Mouse (Mus musculus) kidney, postnatal 4 days (tissue): ENCODE results near the gene Poldip2.

Experiments used
- DNase-seq, 2 experiments: peaks; one replicate each; pipeline ENCODE4 v3.0.0; 2021; ENCODE audit warnings: mixed read lengths in 2 of 2

Gene Poldip2

DNA sequence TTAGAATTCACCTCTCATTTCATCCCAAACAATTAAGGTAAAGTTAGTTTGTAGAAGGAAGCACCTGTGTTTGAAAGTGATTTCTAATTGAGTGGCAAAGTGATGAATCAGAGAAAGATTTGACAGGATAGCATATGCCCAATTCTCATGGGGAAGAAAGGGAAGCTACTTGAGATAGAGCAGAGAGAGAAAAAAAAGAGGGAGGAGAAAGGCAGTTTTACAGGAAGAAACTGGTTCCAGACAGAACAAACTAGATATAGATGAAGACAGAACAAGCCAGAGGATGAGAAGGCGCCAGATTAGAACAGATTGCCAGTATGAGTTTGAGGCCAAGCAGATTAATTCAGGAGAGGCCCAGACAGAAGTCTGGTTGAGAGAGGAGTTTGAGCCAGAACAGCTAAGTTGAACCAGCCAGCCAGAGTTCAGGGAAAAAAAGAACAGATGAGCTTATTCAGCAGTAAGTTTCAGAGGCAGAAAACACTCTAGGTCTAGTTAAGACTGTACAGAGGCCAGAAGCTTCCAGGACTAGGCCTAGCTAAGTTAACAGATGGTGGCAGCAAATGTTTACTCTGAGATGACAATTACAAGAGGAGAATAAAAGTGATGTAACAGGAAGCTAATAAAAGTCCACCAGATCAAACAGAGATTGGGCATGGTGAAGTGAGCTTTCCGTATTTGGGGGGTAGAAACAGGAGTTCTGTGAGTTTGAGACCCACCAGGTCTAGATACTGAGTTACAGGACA, 35.9 kb downstream of the Poldip2 start:
- DNase-seq: no peak

- DNase-seq: no peak
Observed at GRCm38 (mm10) chr11:78549491-78549987, 37.5 kb downstream of the Poldip2 start.

DNA sequence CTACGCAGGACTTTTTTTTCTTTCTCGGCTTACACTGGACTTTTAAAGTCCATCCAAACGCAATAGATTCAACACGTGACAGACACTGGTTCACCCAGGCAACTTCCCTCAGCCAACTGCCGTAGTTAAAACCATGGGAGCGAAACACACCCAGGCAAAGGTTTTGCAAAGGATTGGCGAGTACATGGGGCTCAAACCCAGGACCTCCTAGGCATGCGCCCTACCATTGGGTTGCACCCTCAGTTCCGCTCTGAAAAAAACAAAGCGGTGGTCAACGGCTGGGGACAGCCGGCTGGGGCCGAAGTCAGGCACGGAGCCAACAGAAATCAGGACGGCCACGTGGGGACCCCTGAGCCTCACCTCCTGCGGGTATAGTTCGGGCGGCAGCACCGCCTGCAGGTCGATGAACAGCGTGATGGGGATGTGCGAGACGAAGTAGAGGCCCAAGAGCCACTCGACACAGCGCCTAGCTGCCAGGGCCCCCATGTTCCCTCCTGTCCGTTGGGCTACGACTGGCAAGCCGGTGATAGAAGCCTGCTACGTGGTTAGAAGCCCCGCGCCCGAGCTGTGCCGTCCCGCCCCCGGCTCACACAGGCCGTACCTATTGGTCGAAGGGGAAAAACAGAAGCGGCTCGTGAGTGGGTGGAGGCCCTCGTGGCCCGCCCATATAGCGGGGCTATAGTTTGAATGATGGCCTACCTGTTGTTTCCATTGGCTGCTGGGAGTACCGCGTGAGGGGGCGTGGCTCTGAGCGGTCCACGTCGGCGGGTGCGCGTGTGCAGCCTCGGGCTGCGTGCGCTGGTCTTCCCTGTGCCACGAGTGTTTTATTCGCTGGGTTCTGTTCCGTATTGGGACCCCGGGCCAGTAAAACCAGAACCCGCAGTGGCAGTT, 38.4 kb downstream of the Poldip2 start, which contains the start of gene Tmem97:
Gene Tmem97, minus strand, starts transcription at position 610 of the 891 bp plus-strand sequence.
- DNase-seq: peak; percentile 95 to 98

DNA sequence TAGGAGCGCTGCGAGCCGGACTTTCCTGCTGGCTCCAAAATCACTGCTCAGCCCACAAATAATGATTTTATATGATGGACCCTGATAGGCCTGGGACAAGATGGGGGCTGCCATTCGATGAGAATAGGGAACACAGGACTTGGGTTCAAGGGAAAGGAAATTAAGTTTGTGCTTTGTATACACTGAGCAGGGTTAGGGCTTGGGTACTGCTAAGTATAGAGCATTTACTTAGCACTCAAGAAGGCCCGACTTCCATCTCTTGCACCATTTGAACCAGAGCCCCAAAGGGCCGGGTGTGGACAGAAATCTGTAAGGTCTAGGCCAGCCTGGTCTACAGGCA, 39.0 kb downstream of the Poldip2 start:
- DNase-seq: no peak

DNA sequence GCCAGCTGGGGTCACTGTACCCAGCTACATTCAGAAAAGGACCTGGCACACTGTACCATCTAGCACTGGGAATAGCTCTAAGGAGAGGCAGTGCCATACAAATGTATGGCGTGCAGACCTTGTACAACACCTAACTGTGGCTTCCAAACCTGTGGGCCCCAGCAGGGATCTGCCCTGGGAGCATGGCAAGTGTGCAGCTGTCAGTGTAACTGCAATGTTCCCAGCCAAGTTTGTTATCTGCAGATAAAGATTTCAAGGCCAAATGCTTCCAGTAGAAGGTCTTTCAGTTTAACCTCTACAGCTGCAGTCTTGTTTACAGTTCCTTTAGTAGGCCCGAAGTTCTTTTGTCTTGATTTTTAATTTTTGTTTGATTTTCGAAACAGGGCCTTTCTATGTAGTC, 43.6 kb downstream of the Poldip2 start:
- no peak for DNase-seq

DNA sequence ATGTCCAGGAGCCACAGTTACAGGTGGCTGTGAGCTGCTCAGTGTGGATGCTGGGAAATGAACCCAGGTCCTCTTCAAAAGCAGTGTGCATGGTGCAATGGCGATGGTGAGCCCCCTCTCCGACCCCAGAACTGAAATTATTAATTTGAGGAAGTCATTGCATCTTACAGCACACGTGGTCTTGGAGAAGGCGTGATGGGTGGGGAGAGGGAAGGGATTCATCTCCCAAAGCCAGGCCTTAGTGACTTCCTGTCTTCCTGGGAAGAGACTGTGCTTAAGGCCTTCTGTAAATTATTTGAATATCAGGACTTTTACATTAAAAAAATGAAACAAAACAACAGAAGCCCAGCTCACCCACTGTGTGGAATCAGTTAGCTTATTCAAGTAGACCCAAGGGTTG, 44.1 kb downstream of the Poldip2 start:
- DNase-seq: no peak

GRCm38 (mm10) chr11:78557241-78557640, 45.2 kb downstream of the Poldip2 start:
- DNase-seq: peak; percentile 18 to 50

- peak; percentile 79 to 85 for DNase-seq
Observed at GRCm38 (mm10) chr11:78560447-78560846, 48.5 kb downstream of the Poldip2 start.

DNA sequence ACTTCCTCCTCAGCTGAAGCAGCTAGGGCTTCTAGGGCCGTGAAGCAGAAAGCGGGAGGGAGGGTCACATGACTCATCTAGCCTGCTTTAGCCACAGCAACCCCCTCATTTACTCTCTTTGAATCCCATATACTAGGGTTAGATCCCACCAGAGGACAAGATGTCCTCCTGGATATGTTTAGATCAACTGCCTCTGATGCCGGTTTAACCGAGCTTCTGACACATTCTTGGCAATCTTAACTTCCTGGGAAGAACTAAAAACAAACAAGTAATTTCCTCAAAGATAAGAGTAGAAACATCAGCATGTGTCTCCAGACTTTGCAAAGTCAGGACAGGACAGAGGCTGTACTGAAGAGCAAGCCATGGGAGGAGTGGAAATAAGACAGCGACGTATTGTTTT, 54.8 kb downstream of the Poldip2 start:
- peak; percentile 31 to 50 for DNase-seq

GRCm38 (mm10) chr11:78567614-78568013, 55.6 kb downstream of the Poldip2 start:
- no peak for DNase-seq

GRCm38 (mm10) chr11:78568827-78569226, 56.8 kb downstream of the Poldip2 start:
- DNase-seq: peak in 1 of 2 experiments; percentile 17

GRCm38 (mm10) chr11:78569806-78570205, 57.8 kb downstream of the Poldip2 start:
- DNase-seq: peak in 1 of 2 experiments; percentile 25

DNA sequence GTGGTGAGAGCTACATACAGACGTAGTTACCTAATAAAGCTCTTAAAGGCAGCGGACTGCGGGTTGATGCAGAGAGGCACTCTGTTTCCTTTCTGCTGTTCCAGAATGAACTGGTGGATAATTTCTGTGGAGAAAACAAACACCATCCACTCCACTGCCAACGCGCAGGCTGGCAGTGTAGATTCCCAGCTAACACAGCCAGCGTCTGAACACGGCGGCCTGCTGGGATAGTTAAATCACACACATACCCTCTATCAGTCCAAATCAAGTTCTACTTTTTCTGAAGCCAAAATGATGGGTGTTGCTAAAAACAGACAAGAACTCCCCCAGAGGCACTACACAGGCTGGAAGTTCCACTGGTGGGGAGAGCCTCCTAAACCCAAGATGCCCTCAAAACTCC, 59.4 kb downstream of the Poldip2 start:
- DNase-seq: no peak

DNA sequence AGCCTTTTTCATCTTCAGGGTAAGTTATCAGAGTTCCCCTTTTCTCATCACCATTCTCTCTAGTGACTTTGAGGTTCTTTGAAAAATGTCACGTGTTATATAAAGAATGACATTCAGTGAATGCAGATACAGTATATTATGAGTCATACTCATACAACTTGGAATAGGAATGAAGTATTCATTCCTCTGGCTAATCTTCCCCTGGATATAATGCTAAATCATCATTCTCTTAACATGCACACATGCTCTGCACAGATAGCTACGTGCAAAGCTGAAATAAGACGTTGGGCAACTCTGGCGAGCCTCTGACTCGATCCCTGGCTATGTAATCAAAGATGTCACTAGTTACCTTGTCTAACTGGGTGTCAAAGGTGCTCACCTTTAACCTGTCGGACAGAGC, 59.9 kb downstream of the Poldip2 start:
- DNase-seq: no peak
